In genomic region chr3:146768360-146768759, GRCm38 (mm10) we compare ENCODE assay signal across 16 mouse cellular contexts. TPM values are rescaled to one million over a fixed set of nuclear protein-coding genes. Genes with fewer than 3 reads are reported as not detected.
A peak's percentile ranks its signal among the peaks of the same experiment; 100 is the strongest.
DNase-seq lines count a peak whose midpoint lies in the region; ATAC-seq and TF ChIP-seq lines count a peak whose summit lies in the region.
"Had no signal": no experiment of that assay in that cellular context is flagged by ENCODE, and none has a peak within 500 bp of the region (broad histone marks: within the 10 kb centered on the region; RNA-seq: fewer than 3 reads in every experiment).

No protein-coding gene starts in this region.

- H3K9ac ChIP-seq in hindbrain, embryonic 16.5 days (ENCODE audit: low read depth, low read length) = peak overlapping the region; percentile 59
- peak overlapping the region; percentile 48; the same call in 1 of the 2 replicates for H3K9ac ChIP-seq in neural tube, embryonic 15.5 days (replicated peaks)
- H3K9ac ChIP-seq: embryonic facial prominence, embryonic 12.5 days; limb, embryonic 13.5 days; liver, embryonic 15.5 days had no signal

- peak overlapping the region; percentile 91 for H3K4me3 ChIP-seq in cerebellum, adult 2 months (replicated peaks; ENCODE audit: insufficient read depth, low read depth, low read length)
- H3K4me3 ChIP-seq in left cerebral cortex, adult 2 months = peak overlapping the region; percentile 62
- peak overlapping the region; percentile 39 for H3K4me3 ChIP-seq in hindbrain, embryonic 16.5 days (ENCODE audit: low read length)
- peak overlapping the region; percentile 46 for H3K4me3 ChIP-seq in neural tube, embryonic 15.5 days (replicated peaks)
- H3K4me3 ChIP-seq: embryonic facial prominence, embryonic 12.5 days; limb, embryonic 13.5 days; liver, embryonic 15.5 days; myocyte had no signal

- DNase-seq in cerebellum, adult 2 months = no peak
- no peak for DNase-seq in cerebellum, postnatal 36 days
- DNase-seq in left cerebral cortex, adult 2 months (ENCODE audit: extremely low spot score in 1 of 2, low spot score in 2 of 2) = no peak
- DNase-seq in left cerebral cortex, adult 9 months (ENCODE audit: low spot score in 2 of 2) = no peak
- DNase-seq in urinary bladder, adult 2 months (ENCODE audit: low spot score) = no peak
- DNase-seq: heart, postnatal 4 days; thymus, postnatal 36 days had no signal

- H3K27ac ChIP-seq in cerebellum, adult 2 months (ENCODE audit: insufficient read depth, low read length) = peak overlapping the region; percentile 68; the same call in 1 of the 2 replicates
- H3K27ac ChIP-seq in left cerebral cortex, adult 2 months = peak overlapping the region; percentile 96
- peak overlapping the region; percentile 73; the same call in 1 of the 2 replicates for H3K27ac ChIP-seq in hindbrain, embryonic 16.5 days (ENCODE audit: low read depth, low read length)
- peak overlapping the region; percentile 73; the same call in 1 of the 2 replicates for H3K27ac ChIP-seq in neural tube, embryonic 15.5 days (replicated peaks)
- H3K27ac ChIP-seq: embryonic facial prominence, embryonic 12.5 days; limb, embryonic 13.5 days; liver, embryonic 15.5 days had no signal

- 30% methylated on average over 5 of the region's 5 CpGs for WGBS in cerebellum, adult 2 months
- WGBS in hindbrain, embryonic 16.5 days = 63% methylated on average over 5 of the region's 5 CpGs
- 56% methylated on average over 5 of the region's 5 CpGs for WGBS in neural tube, embryonic 15.5 days

- TF ChIP-seq POLR2A in cerebellum, adult 2 months (IDR thresholded peaks at IDR 0.05; ENCODE audit: borderline replicate concordance, insufficient read depth, low read length) = no peak

- H3K4me1 ChIP-seq in cerebellum, adult 2 months (ENCODE audit: control insufficient read depth, insufficient read depth, low read length) = peaks cover 14% of the 10 kb centered on the region; the same call in 1 of the 2 replicates
- peaks cover 15% of the 10 kb centered on the region for H3K4me1 ChIP-seq in hindbrain, embryonic 16.5 days (ENCODE audit: control insufficient read depth, insufficient read depth, low read depth, low read length)
- H3K4me1 ChIP-seq in neural tube, embryonic 15.5 days = peaks cover 40% of the 10 kb centered on the region

- peak overlapping the region; percentile 56 for H3K4me2 ChIP-seq in hindbrain, embryonic 16.5 days (ENCODE audit: low read length)
- peak overlapping the region; percentile 58 for H3K4me2 ChIP-seq in neural tube, embryonic 15.5 days
- H3K4me2 ChIP-seq: embryonic facial prominence, embryonic 12.5 days; limb, embryonic 13.5 days; liver, embryonic 15.5 days had no signal

- no peaks in the 10 kb centered on the region for H3K9me3 ChIP-seq in hindbrain, embryonic 16.5 days (ENCODE audit: control insufficient read depth, low read length)
- H3K9me3 ChIP-seq in neural tube, embryonic 15.5 days (replicated peaks) = no peaks in the 10 kb centered on the region
- H3K9me3 ChIP-seq: embryonic facial prominence, embryonic 12.5 days; limb, embryonic 13.5 days; liver, embryonic 15.5 days had no signal

- no peaks in the 10 kb centered on the region for H3K27me3 ChIP-seq in cerebellum, adult 2 months (ENCODE audit: control insufficient read depth, insufficient read depth, low read length)
- no peaks in the 10 kb centered on the region for H3K27me3 ChIP-seq in hindbrain, embryonic 16.5 days (replicated peaks; ENCODE audit: control insufficient read depth, insufficient read depth, low read length)
- no peaks in the 10 kb centered on the region for H3K27me3 ChIP-seq in neural tube, embryonic 15.5 days (replicated peaks)
- H3K27me3 ChIP-seq: embryonic facial prominence, embryonic 12.5 days; limb, embryonic 13.5 days; liver, embryonic 15.5 days had no signal

- no peaks in the 10 kb centered on the region for H3K36me3 ChIP-seq in hindbrain, embryonic 16.5 days (ENCODE audit: control insufficient read depth, insufficient read depth, low read length)
- H3K36me3 ChIP-seq in neural tube, embryonic 15.5 days = no peaks in the 10 kb centered on the region; the same call in 1 of the 2 replicates
- H3K36me3 ChIP-seq: embryonic facial prominence, embryonic 12.5 days; liver, embryonic 15.5 days had no signal

- TF ChIP-seq CTCF in cerebellum, adult 2 months (IDR thresholded peaks at IDR 0.05; ENCODE audit: borderline replicate concordance, insufficient read depth, low read depth, low read length) = no peak
- TF ChIP-seq CTCF in left cerebral cortex, adult 2 months (IDR thresholded peaks at IDR 0.05) = no peak

- ATAC-seq in hindbrain, embryonic 16.5 days = no peak
- no peak for ATAC-seq in neural tube, embryonic 15.5 days (ENCODE audit: low FRiP score)
- no peak for ATAC-seq in CD4-positive, CD25-positive, alpha-beta regulatory T cell, adult 4 months
- ATAC-seq: intestine, postnatal 0 days; lung, postnatal 0 days had no signal

- intact Hi-C loops in left cerebral cortex, adult 2 months (cut with DNase I) = loop anchor here (2.0 to 5.0 kb wide), 3 partner anchors 81 to 201 kb away; partner anchors contain the start of gene Samd13

RNA-seq across cellular contexts. Expression of gene Prkacb, which starts 44.4 kb away (rescaled TPM):
- 166 and 172 TPM in 2 replicates for polyA plus RNA-seq in cerebellum, adult 2 months (2012; rRNA removed)
- total RNA-seq in left cerebral cortex, adult 2 months (2021) = 100 to 1,000 TPM; 425 to 476 TPM
- 199 and 204 TPM in 2 replicates for polyA plus RNA-seq in hindbrain, embryonic 16.5 days (2015; fragmentation: Nextera tagmentation; extraction: Ambion mirVana)
- polyA plus RNA-seq in neural tube, embryonic 15.5 days (2015; fragmentation: Nextera tagmentation; extraction: Ambion mirVana) = 169 and 193 TPM in 2 replicates
- 100 to 1,000 TPM; 121 to 154 TPM for polyA plus RNA-seq in CD4-positive, CD25-positive, alpha-beta regulatory T cell, adult 4 months (2017; shearing (Covaris generic))
- 82.5 and 105 TPM in 2 replicates for polyA plus RNA-seq in urinary bladder, adult 2 months (2012; rRNA removed)

Comparison
In these comparisons a context has a peak if more than half of its experiments do, and no peak if none do; other contexts are left out.
1. H3K4me3 ChIP-seq: peak in every context shown above with its lines; median percentile 91 in cerebellum, adult 2 months; 62 in left cerebral cortex, adult 2 months; 46 in neural tube, embryonic 15.5 days; 39 in hindbrain, embryonic 16.5 days.